Mouse (Mus musculus): Measurements from ENCODE around the gene RPS10-NUDT3. TPM values are rescaled to one million over a fixed set of nuclear protein-coding genes. Genes with fewer than 3 reads are reported as not detected.
A peak's percentile ranks its signal among the peaks of the same experiment; 100 is the strongest.

The RPS10-NUDT3 gene
- total RNA-seq, 2 experiments from 2014 or later: not detected

GRCm38 (mm10) chr17:27613016-27613415, 22.0 kb downstream of the RPS10-NUDT3 start:
- DNase-seq: no peak
- intact Hi-C loops (cut with DNase I): no loop called here

GRCm38 (mm10) chr17:27611994-27612393, 23.0 kb downstream of the RPS10-NUDT3 start:
- no peak for DNase-seq
- intact Hi-C loops (cut with DNase I): no loop called here

GRCm38 (mm10) chr17:27611519-27611884, 23.5 kb downstream of the RPS10-NUDT3 start:
- intact Hi-C loops (cut with DNase I): no loop called here
- no peak for DNase-seq

GRCm38 (mm10) chr17:27610679-27611518, 24.1 kb downstream of the RPS10-NUDT3 start:
- DNase-seq: no peak
- intact Hi-C loops (cut with DNase I): no loop called here

- no peak for DNase-seq
- intact Hi-C loops (cut with DNase I): no loop called here
These were observed 25.4 kb downstream of the RPS10-NUDT3 start for GRCm38 (mm10) chr17:27609576-27609975.

GRCm38 (mm10) chr17:27603522-27604234, 31.3 kb downstream of the RPS10-NUDT3 start:
- DNase-seq: peak; percentile 51 to 60
- intact Hi-C loops (cut with DNase I): no loop called here

GRCm38 (mm10) chr17:27603036-27603435, 32.0 kb downstream of the RPS10-NUDT3 start:
- intact Hi-C loops (cut with DNase I): no loop called here
- DNase-seq: no peak

- no peak for DNase-seq
- intact Hi-C loops (cut with DNase I): no loop called here
These were observed 34.2 kb downstream of the RPS10-NUDT3 start for GRCm38 (mm10) chr17:27600869-27601268.

GRCm38 (mm10) chr17:27600286-27600685, 34.7 kb downstream of the RPS10-NUDT3 start:
- intact Hi-C loops (cut with DNase I): no loop called here
- no peak for DNase-seq

GRCm38 (mm10) chr17:27596376-27597190, 38.4 kb downstream of the RPS10-NUDT3 start:
- peak in 1 of 2 experiments; percentile 55 for DNase-seq
- intact Hi-C loops (cut with DNase I): loop anchor here (2.0 kb wide), 1 partner anchor 22 kb away; no protein-coding TSS in a partner anchor

- intact Hi-C loops (cut with DNase I): loop anchor here (2.0 kb wide), 1 partner anchor 21 kb away; no protein-coding TSS in a partner anchor
- no peak for DNase-seq
These were observed 39.2 kb downstream of the RPS10-NUDT3 start for GRCm38 (mm10) chr17:27595659-27596375.

- no peak for DNase-seq
- intact Hi-C loops (cut with DNase I): no loop called here
These were observed 42.5 kb downstream of the RPS10-NUDT3 start for GRCm38 (mm10) chr17:27592565-27592910.

GRCm38 (mm10) chr17:27591826-27592564, 43.0 kb downstream of the RPS10-NUDT3 start:
- intact Hi-C loops (cut with DNase I): no loop called here
- no peak for DNase-seq

GRCm38 (mm10) chr17:27588231-27588630, 46.8 kb downstream of the RPS10-NUDT3 start:
- no peak for DNase-seq
- intact Hi-C loops (cut with DNase I): loop anchor here (5.0 kb wide), 1 partner anchor 34 kb away; the partner anchor contains the start of gene Nudt3

- intact Hi-C loops (cut with DNase I): loop anchor here (5.0 kb wide), 1 partner anchor 35 kb away; the partner anchor contains the start of gene Nudt3
- DNase-seq: peak in 1 of 2 experiments; percentile 57
These were observed 47.8 kb downstream of the RPS10-NUDT3 start for GRCm38 (mm10) chr17:27587252-27587651.

- no peak for DNase-seq
These were observed 48.4 kb downstream of the RPS10-NUDT3 start for GRCm38 (mm10) chr17:27586661-27587060.

GRCm38 (mm10) chr17:27583185-27583894, 51.7 kb downstream of the RPS10-NUDT3 start:
- intact Hi-C loops (cut with DNase I): no loop called here
- DNase-seq: no peak

More at GRCm38 (mm10) chr17:27586661-27587060, 48.4 kb downstream of the RPS10-NUDT3 start:
- intact Hi-C loops (cut with DNase I): loop anchor here (5.0 kb wide), 1 partner anchor 36 kb away; the partner anchor contains the start of gene Nudt3

GRCm38 (mm10) chr17:27580392-27581068, 54.5 kb downstream of the RPS10-NUDT3 start:
- no peak for DNase-seq
- intact Hi-C loops (cut with DNase I): no loop called here

Data from heart, postnatal 36 days (tissue).